7 mouse cellular contexts compared by ENCODE assay signal in genomic region chr11:72796296-72796687, GRCm38 (mm10). TPM values are rescaled to one million over a fixed set of nuclear protein-coding genes. Genes with fewer than 3 reads are reported as not detected.
DNase-seq lines count a peak whose midpoint lies in the region; ATAC-seq and TF ChIP-seq lines count a peak whose summit lies in the region.

No protein-coding gene starts in this region.

- H3K27ac ChIP-seq in embryonic facial prominence, embryonic 12.5 days, result 0 out of 2 replicates have a peak overlapping the region, but pooled peaks have one; percentile 76
- H3K27ac ChIP-seq in hindbrain, embryonic 14.5 days, result peak overlapping the region; percentile 73
- peak overlapping the region; percentile 89 for H3K27ac ChIP-seq in midbrain, embryonic 10.5 days (replicated peaks)

- peak overlapping the region; percentile 89 for H3K4me2 ChIP-seq in embryonic facial prominence, embryonic 12.5 days (replicated peaks)
- H3K4me2 ChIP-seq in hindbrain, embryonic 14.5 days (replicated peaks), result peak overlapping the region; percentile 61

- H3K9ac ChIP-seq in embryonic facial prominence, embryonic 12.5 days, result peak overlapping the region; percentile 88
- peak overlapping the region; percentile 86 for H3K9ac ChIP-seq in hindbrain, embryonic 14.5 days

- under 1% methylated on average over 42 of the region's 42 CpGs for WGBS in lung, adult 2 months
- WGBS in embryonic facial prominence, embryonic 12.5 days, result under 1% methylated on average over 42 of the region's 42 CpGs
- 0% methylated on average over 41 of the region's 42 CpGs for WGBS in hindbrain, embryonic 14.5 days
- WGBS in midbrain, embryonic 10.5 days, result under 1% methylated on average over 42 of the region's 42 CpGs

- DNase-seq in lung, adult 2 months, result no peak
- DNase-seq in lung, postnatal 4 days, result no peak
- DNase-seq in hindbrain, embryonic 14.5 days (ENCODE audit: low spot score), result no peak
- DNase-seq in midbrain, embryonic 10.5 days (ENCODE audit: low spot score), result no peak
- DNase-seq in right cerebral cortex, postnatal 14 days, result no peak
- DNase-seq in cerebellum, postnatal 14 days, result no peak

- no peaks in the 10 kb centered on the region for H3K4me1 ChIP-seq in lung, adult 2 months (ENCODE audit: control insufficient read depth, insufficient read depth, low read length)
- H3K4me1 ChIP-seq in embryonic facial prominence, embryonic 12.5 days, result no peaks in the 10 kb centered on the region
- peaks cover 23% of the 10 kb centered on the region for H3K4me1 ChIP-seq in hindbrain, embryonic 14.5 days (replicated peaks; ENCODE audit: control insufficient read depth, insufficient read depth, low read length)
- H3K4me1 ChIP-seq in midbrain, embryonic 10.5 days, result peaks cover 19% of the 10 kb centered on the region

- peak overlapping the region; percentile 81 for H3K4me3 ChIP-seq in lung, adult 2 months (replicated peaks; ENCODE audit: extremely low read depth, low read depth, low read length)
- H3K4me3 ChIP-seq in embryonic facial prominence, embryonic 12.5 days, result peak overlapping the region; percentile 91
- peak overlapping the region; percentile 97 for H3K4me3 ChIP-seq in hindbrain, embryonic 14.5 days (replicated peaks; ENCODE audit: low read length)
- peak overlapping the region; percentile 94 for H3K4me3 ChIP-seq in midbrain, embryonic 10.5 days

- no peak for TF ChIP-seq POLR2A in lung, adult 2 months (IDR thresholded peaks at IDR 0.05; ENCODE audit: borderline replicate concordance, extremely low read depth, low read depth, low read length)

- TF ChIP-seq CTCF in lung, adult 2 months (IDR thresholded peaks at IDR 0.05; ENCODE audit: insufficient read depth, low read length), result no peak

- H3K9me3 ChIP-seq in embryonic facial prominence, embryonic 12.5 days, result no peaks in the 10 kb centered on the region
- no peaks in the 10 kb centered on the region for H3K9me3 ChIP-seq in hindbrain, embryonic 14.5 days (ENCODE audit: control insufficient read depth, low read length)
- no peaks in the 10 kb centered on the region for H3K9me3 ChIP-seq in midbrain, embryonic 10.5 days (replicated peaks)

- peak; percentile 55 for ATAC-seq in embryonic facial prominence, embryonic 12.5 days (ENCODE audit: insufficient number of reproducible peaks, insufficient read depth, low FRiP score, low TSS enrichment)
- ATAC-seq in hindbrain, embryonic 14.5 days (ENCODE audit: low FRiP score), result peak; percentile 22

- H3K36me3 ChIP-seq in embryonic facial prominence, embryonic 12.5 days, result no peaks in the 10 kb centered on the region
- no peaks in the 10 kb centered on the region for H3K36me3 ChIP-seq in hindbrain, embryonic 14.5 days (replicated peaks; ENCODE audit: control insufficient read depth, insufficient read depth)
- no peaks in the 10 kb centered on the region for H3K36me3 ChIP-seq in midbrain, embryonic 10.5 days

- H3K27me3 ChIP-seq in embryonic facial prominence, embryonic 12.5 days, result no peaks in the 10 kb centered on the region
- H3K27me3 ChIP-seq in hindbrain, embryonic 14.5 days (ENCODE audit: control insufficient read depth, insufficient read depth, low read length), result no peaks in the 10 kb centered on the region
- no peaks in the 10 kb centered on the region for H3K27me3 ChIP-seq in midbrain, embryonic 10.5 days (ENCODE audit: low read depth, poor library complexity, severe bottlenecking)

RNA-seq across cellular contexts. Expression of gene Zzef1, which starts 0.3 kb away (rescaled TPM):
- 22.9 and 29.3 TPM in 2 replicates for polyA plus RNA-seq in lung, adult 2 months (2012; rRNA removed)
- polyA plus RNA-seq in embryonic facial prominence, embryonic 12.5 days (2016; fragmentation: Nextera tagmentation; extraction: Ambion mirVana), result 9.8 and 10.5 TPM in 2 replicates
- 16.4 and 18.5 TPM in 2 replicates for polyA plus RNA-seq in hindbrain, embryonic 14.5 days (2014; fragmentation: Nextera tagmentation; extraction: Ambion mirVana)
- 5.5 and 7.4 TPM in 2 replicates for polyA plus RNA-seq in midbrain, embryonic 10.5 days (2016; fragmentation: Nextera tagmentation; extraction: Ambion mirVana)

RNA-seq across cellular contexts. Expression of gene Cyb5d2, which starts 0.3 kb away (rescaled TPM):
- 4.9 and 5.2 TPM in 2 replicates for polyA plus RNA-seq in lung, adult 2 months (2012; rRNA removed)
- polyA plus RNA-seq in embryonic facial prominence, embryonic 12.5 days (2016; fragmentation: Nextera tagmentation; extraction: Ambion mirVana), result 4.7 and 5.2 TPM in 2 replicates
- polyA plus RNA-seq in hindbrain, embryonic 14.5 days (2014; fragmentation: Nextera tagmentation; extraction: Ambion mirVana), result 5.9 and 7.3 TPM in 2 replicates
- polyA plus RNA-seq in midbrain, embryonic 10.5 days (2016; fragmentation: Nextera tagmentation; extraction: Ambion mirVana), result 5.1 and 5.2 TPM in 2 replicates
